Mouse (Mus musculus): ENCODE data around the gene Naa25.

DNA sequence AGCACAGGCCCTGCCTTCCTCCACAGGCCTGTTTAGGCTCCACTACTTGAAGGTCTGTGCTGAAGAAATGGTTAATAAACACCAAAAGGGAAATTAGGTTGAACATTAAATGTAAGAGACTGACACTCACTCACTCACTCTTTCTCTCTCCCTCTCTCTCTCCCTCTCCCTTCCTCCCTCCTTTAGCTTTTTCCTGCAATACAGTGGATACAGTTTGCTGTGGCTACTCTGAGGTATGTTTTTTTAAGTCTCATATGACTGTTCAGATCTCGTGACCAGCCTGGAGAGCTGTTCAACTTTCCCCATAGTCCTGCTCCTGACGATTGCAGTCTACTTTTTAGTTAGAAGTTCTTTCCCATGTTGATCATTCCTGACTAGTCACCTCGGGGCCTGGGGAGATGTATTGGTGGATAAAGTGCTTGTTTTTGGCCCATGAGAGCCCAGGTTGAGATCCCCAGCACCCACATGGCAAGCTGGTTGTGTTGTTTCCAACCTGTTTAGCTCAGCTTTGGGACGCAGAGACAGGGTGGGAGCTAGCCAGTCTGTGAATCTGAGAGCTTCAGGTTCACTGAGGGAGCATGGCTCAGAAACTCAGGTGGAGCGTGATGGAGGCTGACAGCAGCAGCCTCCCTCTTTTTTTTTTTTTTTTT lies 66.0 kb downstream of the Naa25 start:
- TF ChIP-seq POLR2A (IDR thresholded peaks at IDR 0.05; ENCODE audit: borderline replicate concordance, extremely low read depth, low read depth, low read length) (no peak), CTCF (IDR thresholded peaks at IDR 0.05; ENCODE audit: insufficient read depth, low read length) (no peak)

Data from lung, adult 2 months (tissue).